ENCODE assay signal across 8 mouse cellular contexts in genomic region chr6:86879314-86879713, GRCm38 (mm10). TPM values are rescaled to one million over a fixed set of nuclear protein-coding genes. Genes with fewer than 3 reads are reported as not detected.
DNase-seq lines count a peak whose midpoint lies in the region; ATAC-seq and TF ChIP-seq lines count a peak whose summit lies in the region.

No protein-coding gene starts in this region.

- H3K4me1 ChIP-seq in kidney, postnatal 0 days (replicated peaks; ENCODE audit: insufficient read depth, low read length), result no peaks in the 10 kb centered on the region
- peaks cover 10% of the 10 kb centered on the region for H3K4me1 ChIP-seq in embryonic facial prominence, embryonic 15.5 days
- peaks cover 8% of the 10 kb centered on the region for H3K4me1 ChIP-seq in liver, embryonic 11.5 days (replicated peaks; ENCODE audit: control insufficient read depth, insufficient read depth, low read length)

- no peak overlapping the region for H3K9ac ChIP-seq in kidney, postnatal 0 days (ENCODE audit: low read depth, low read length)
- no peak overlapping the region for H3K9ac ChIP-seq in embryonic facial prominence, embryonic 15.5 days
- no peak overlapping the region for H3K9ac ChIP-seq in liver, embryonic 11.5 days (ENCODE audit: low read depth, low read length)

- intact Hi-C loops in left cerebral cortex, adult 2 months (cut with DNase I), result no loop called here

- peak; percentile 24 for DNase-seq in kidney, postnatal 0 days (ENCODE audit: low spot score)
- DNase-seq in kidney, adult 18-20 months, result no peak
- DNase-seq in cerebellum, adult 11 months, result peak; percentile 34
- no peak for DNase-seq in left cerebral cortex, adult 2 months (ENCODE audit: extremely low spot score in 1 of 2, low spot score in 2 of 2)
- DNase-seq in liver, embryonic 11.5 days (ENCODE audit: low spot score), result no peak
- no peak for DNase-seq in thymus, postnatal 14 days

- no peak overlapping the region for H3K4me3 ChIP-seq in kidney, postnatal 0 days (replicated peaks; ENCODE audit: low read depth, low read length)
- no peak overlapping the region for H3K4me3 ChIP-seq in embryonic facial prominence, embryonic 15.5 days (replicated peaks)
- no peak overlapping the region for H3K4me3 ChIP-seq in left cerebral cortex, adult 2 months
- no peak overlapping the region for H3K4me3 ChIP-seq in liver, embryonic 11.5 days (ENCODE audit: low read depth, low read length)

- no peaks in the 10 kb centered on the region for H3K36me3 ChIP-seq in kidney, postnatal 0 days (ENCODE audit: insufficient read depth, low read length)
- no peaks in the 10 kb centered on the region for H3K36me3 ChIP-seq in embryonic facial prominence, embryonic 15.5 days
- H3K36me3 ChIP-seq in liver, embryonic 11.5 days (ENCODE audit: control insufficient read depth, insufficient read depth, low read length), result no peaks in the 10 kb centered on the region

- H3K9me3 ChIP-seq in kidney, postnatal 0 days (replicated peaks; ENCODE audit: low read length), result no peaks in the 10 kb centered on the region
- no peaks in the 10 kb centered on the region for H3K9me3 ChIP-seq in embryonic facial prominence, embryonic 15.5 days (replicated peaks)
- no peaks in the 10 kb centered on the region for H3K9me3 ChIP-seq in liver, embryonic 11.5 days (ENCODE audit: control insufficient read depth, low read length)

- H3K27me3 ChIP-seq in kidney, postnatal 0 days (ENCODE audit: insufficient read depth, low read length), result no peaks in the 10 kb centered on the region
- no peaks in the 10 kb centered on the region for H3K27me3 ChIP-seq in embryonic facial prominence, embryonic 15.5 days
- H3K27me3 ChIP-seq in liver, embryonic 11.5 days (replicated peaks; ENCODE audit: control insufficient read depth, insufficient read depth, low read length), result no peaks in the 10 kb centered on the region

- H3K27ac ChIP-seq in kidney, postnatal 0 days, result no peak overlapping the region
- 0 out of 2 replicates have a peak overlapping the region, but pooled peaks have one; percentile 48 for H3K27ac ChIP-seq in embryonic facial prominence, embryonic 15.5 days (replicated peaks)
- H3K27ac ChIP-seq in left cerebral cortex, adult 2 months, result peak overlapping the region; percentile 83
- no peak overlapping the region for H3K27ac ChIP-seq in liver, embryonic 11.5 days (ENCODE audit: low read depth, low read length)

- TF ChIP-seq CTCF in kidney, postnatal 0 days (IDR thresholded peaks at IDR 0.05; ENCODE audit: low read depth), result no peak
- no peak for TF ChIP-seq CTCF in left cerebral cortex, adult 2 months (IDR thresholded peaks at IDR 0.05)

- 73% methylated on average over 4 of the region's 4 CpGs for WGBS in kidney, postnatal 0 days
- WGBS in embryonic facial prominence, embryonic 15.5 days, result 63% methylated on average over 4 of the region's 4 CpGs
- WGBS in liver, embryonic 11.5 days, result 88% methylated on average over 4 of the region's 4 CpGs

- H3K4me2 ChIP-seq in kidney, postnatal 0 days (ENCODE audit: low read length), result no peak overlapping the region
- no peak overlapping the region for H3K4me2 ChIP-seq in embryonic facial prominence, embryonic 15.5 days (replicated peaks)
- no peak overlapping the region for H3K4me2 ChIP-seq in liver, embryonic 11.5 days

- ATAC-seq in kidney, postnatal 0 days (replicated peaks; ENCODE audit: low FRiP score, low read depth), result no peak
- ATAC-seq in embryonic facial prominence, embryonic 15.5 days (ENCODE audit: insufficient number of reproducible peaks, low FRiP score, low TSS enrichment, low read depth), result no peak
- no peak for ATAC-seq in erythroid progenitor cell, adult 5-6 weeks (replicated peaks; ENCODE audit: low FRiP score, poor library complexity, severe bottlenecking)
- no peak for ATAC-seq in liver, embryonic 11.5 days (replicated peaks; ENCODE audit: low FRiP score)

RNA-seq across cellular contexts. Expression of gene Aak1, which starts 30.0 kb away (rescaled TPM):
- polyA plus RNA-seq in kidney, postnatal 0 days (2015; fragmentation: Nextera tagmentation; extraction: Ambion mirVana), result 7.3 and 7.8 TPM in 2 replicates
- polyA plus RNA-seq in embryonic facial prominence, embryonic 15.5 days (2015; fragmentation: Nextera tagmentation; extraction: Ambion mirVana), result 15.2 and 16.7 TPM in 2 replicates
- 100 to 1,000 TPM; 442 to 463 TPM for total RNA-seq in left cerebral cortex, adult 2 months (2021)
- 18.4 and 39.4 TPM in 2 replicates for total RNA-seq in erythroid progenitor cell, adult 5-6 weeks (2015; ENCODE audit: low replicate concordance)
- 10.5 and 15.8 TPM in 2 replicates for total RNA-seq in erythroid progenitor cell, adult 5-6 weeks (2017; ENCODE audit: low replicate concordance)
- 13.1 TPM in 2 replicates for polyA plus RNA-seq in liver, embryonic 11.5 days (2014; fragmentation: Nextera tagmentation; extraction: Ambion mirVana)

Comparison
In these comparisons a context has a peak if more than half of its experiments do, and no peak if none do; other contexts are left out.
1. DNase-seq: peak in kidney, postnatal 0 days (single experiment) and cerebellum, adult 11 months (single experiment); none in kidney, adult 18-20 months (single experiment), left cerebral cortex, adult 2 months (0 of 2), liver, embryonic 11.5 days (single experiment) and thymus, postnatal 14 days (single experiment).
2. H3K27ac ChIP-seq: peak in embryonic facial prominence, embryonic 15.5 days (single experiment) and left cerebral cortex, adult 2 months (single experiment); none in kidney, postnatal 0 days (single experiment) and liver, embryonic 11.5 days (single experiment).